ENCODE assay signal across 14 mouse cellular contexts in genomic region chr9:56469656-56470055, GRCm38 (mm10). TPM values are rescaled to one million over a fixed set of nuclear protein-coding genes. Genes with fewer than 3 reads are reported as not detected.
DNase-seq lines count a peak whose midpoint lies in the region; ATAC-seq and TF ChIP-seq lines count a peak whose summit lies in the region.
"Had no signal": no experiment of that assay in that cellular context is flagged by ENCODE, and none has a peak within 500 bp of the region (broad histone marks: within the 10 kb centered on the region; RNA-seq: fewer than 3 reads in every experiment).

No protein-coding gene starts in this region.

- H3K9me3 ChIP-seq in heart, postnatal 0 days (replicated peaks; ENCODE audit: control insufficient read depth, low read length), result no peaks in the 10 kb centered on the region
- H3K9me3 ChIP-seq: forebrain, embryonic 15.5 days; liver, embryonic 13.5 days had no signal

- H3K4me3 ChIP-seq in heart, postnatal 0 days (ENCODE audit: low read depth, low read length), result no peak overlapping the region
- H3K4me3 ChIP-seq: forebrain, embryonic 15.5 days; liver, embryonic 13.5 days had no signal

- 37% methylated on average over 2 of the region's 2 CpGs for WGBS in heart, postnatal 0 days

- no peak for ATAC-seq in heart, postnatal 0 days (ENCODE audit: insufficient read depth, low read depth)
- ATAC-seq: forebrain, embryonic 15.5 days; hindbrain, postnatal 0 days had no signal

- no peak overlapping the region for H3K9ac ChIP-seq in heart, postnatal 0 days (replicated peaks; ENCODE audit: low read depth, low read length)
- H3K9ac ChIP-seq: forebrain, embryonic 15.5 days; liver, embryonic 13.5 days had no signal

- TF ChIP-seq EP300 in heart, postnatal 0 days (IDR thresholded peaks at IDR 0.05; ENCODE audit: low read depth), result no peak

- 0 out of 2 replicates have a peak overlapping the region, but pooled peaks have one; percentile 9 for H3K27ac ChIP-seq in heart, postnatal 0 days (ENCODE audit: low read depth)
- H3K27ac ChIP-seq: forebrain, embryonic 15.5 days; hindbrain, postnatal 0 days; liver, embryonic 13.5 days had no signal

- peaks cover 29% of the 10 kb centered on the region; the same call in 1 of the 2 replicates for H3K36me3 ChIP-seq in heart, postnatal 0 days (replicated peaks; ENCODE audit: control insufficient read depth, insufficient read depth, low read length)

- peaks cover 15% of the 10 kb centered on the region for H3K4me1 ChIP-seq in heart, postnatal 0 days (ENCODE audit: control insufficient read depth, insufficient read depth)

- DNase-seq in gastrocnemius, adult 18-20 months (ENCODE audit: low spot score), result peak; percentile 25
- no peak for DNase-seq in gastrocnemius, postnatal 4 days (ENCODE audit: low spot score in 2 of 2)
- DNase-seq in heart, postnatal 0 days (ENCODE audit: low spot score), result no peak
- DNase-seq in heart, adult 8-10 months (ENCODE audit: low spot score), result no peak
- DNase-seq in adrenal gland, postnatal 10 days, result peak; percentile 33
- DNase-seq in gastrocnemius, postnatal 25 days, result peak; percentile 38
- no peak for DNase-seq in ovary, adult 18-20 months (ENCODE audit: low spot score)
- DNase-seq in urinary bladder, postnatal 10 days (ENCODE audit: low spot score), result no peak
- DNase-seq: cerebellum, adult 8-10 months; heart, adult 18-20 months; kidney, adult 9 months; liver, embryonic 13.5 days had no signal

- no peaks in the 10 kb centered on the region for H3K27me3 ChIP-seq in heart, postnatal 0 days (ENCODE audit: control insufficient read depth, insufficient read depth, low read length)
- H3K27me3 ChIP-seq: forebrain, embryonic 15.5 days; liver, embryonic 13.5 days had no signal

- no peak for TF ChIP-seq CTCF in heart, postnatal 0 days (IDR thresholded peaks at IDR 0.05; ENCODE audit: low read depth)

- H3K4me2 ChIP-seq in heart, postnatal 0 days (ENCODE audit: low read depth, low read length), result no peak overlapping the region
- H3K4me2 ChIP-seq: forebrain, embryonic 15.5 days; liver, embryonic 13.5 days had no signal

RNA-seq across cellular contexts. Expression of gene Hmg20a, which starts 51.2 kb away (rescaled TPM):
- total RNA-seq in gastrocnemius, adult 18-20 months (2021), result 10 to 100 TPM; 13.8 to 14.3 TPM
- 10 to 100 TPM; 43.2 to 44.0 TPM for total RNA-seq in gastrocnemius, postnatal 4 days (2021)
- total RNA-seq in heart, postnatal 0 days (2014; rRNA removed; ENCODE audit: low replicate concordance), result 28.6 and 30.1 TPM in 2 replicates
- 31.5 and 34.3 TPM in 2 replicates for polyA plus RNA-seq in heart, postnatal 0 days (2015; fragmentation: Nextera tagmentation; extraction: Ambion mirVana)
- 10 to 100 TPM; 16.8 to 19.9 (median 18.3) TPM for total RNA-seq in heart, adult 8-10 months (2022)
- 10 to 100 TPM; 33.0 to 46.5 TPM for total RNA-seq in adrenal gland, postnatal 10 days (2021)
- total RNA-seq in gastrocnemius, postnatal 25 days (2021), result 10 to 100 TPM; 13.0 to 13.7 TPM

RNA-seq across cellular contexts. Expression of gene Peak1, which starts 51.8 kb away (rescaled TPM):
- total RNA-seq in gastrocnemius, adult 18-20 months (2021), result 10 to 100 TPM; 12.4 to 14.2 TPM
- total RNA-seq in gastrocnemius, postnatal 4 days (2021), result 10 to 100 TPM; 30.3 to 34.3 TPM
- total RNA-seq in heart, postnatal 0 days (2014; rRNA removed; ENCODE audit: low replicate concordance), result 19.7 and 28.7 TPM in 2 replicates
- polyA plus RNA-seq in heart, postnatal 0 days (2015; fragmentation: Nextera tagmentation; extraction: Ambion mirVana), result 7.3 and 8.1 TPM in 2 replicates
- total RNA-seq in heart, adult 8-10 months (2022), result 10 to 100 TPM; 34.2 to 44.5 (median 40.9) TPM
- 10 to 100 TPM; 37.0 to 46.9 TPM for total RNA-seq in adrenal gland, postnatal 10 days (2021)
- total RNA-seq in gastrocnemius, postnatal 25 days (2021), result 10 to 100 TPM; 13.1 to 14.3 TPM

Comparison
In these comparisons a context has a peak if more than half of its experiments do, and no peak if none do; other contexts are left out.
1. DNase-seq: peak in gastrocnemius, adult 18-20 months (single experiment), adrenal gland, postnatal 10 days (single experiment) and gastrocnemius, postnatal 25 days (single experiment); none in gastrocnemius, postnatal 4 days (0 of 2), heart, postnatal 0 days (single experiment), heart, adult 8-10 months (single experiment), ovary, adult 18-20 months (single experiment) and urinary bladder, postnatal 10 days (single experiment).